Mouse (Mus musculus) cortical plate, adult 2 months (tissue): ENCODE results near the gene Dand5.

ENCODE experiments used
- CTCF ChIP-seq: fragments of 200-500 bp; IDR thresholded peaks from 2 replicates; pipeline ENCODE4 v1.5.1; 2011; ENCODE audit warnings: mild to moderate bottlenecking, control low read depth, low read length; ENCODE audit not compliant: insufficient read depth; ENCODE audit errors: extremely low read depth
- POLR2A ChIP-seq: fragments of 200-500 bp; IDR thresholded peaks from 2 replicates; pipeline ENCODE4 v1.6.1; 2011; ENCODE audit warnings: mild to moderate bottlenecking, low read length, control low read depth; ENCODE audit not compliant: insufficient read depth; ENCODE audit errors: extremely low read depth

DNA sequence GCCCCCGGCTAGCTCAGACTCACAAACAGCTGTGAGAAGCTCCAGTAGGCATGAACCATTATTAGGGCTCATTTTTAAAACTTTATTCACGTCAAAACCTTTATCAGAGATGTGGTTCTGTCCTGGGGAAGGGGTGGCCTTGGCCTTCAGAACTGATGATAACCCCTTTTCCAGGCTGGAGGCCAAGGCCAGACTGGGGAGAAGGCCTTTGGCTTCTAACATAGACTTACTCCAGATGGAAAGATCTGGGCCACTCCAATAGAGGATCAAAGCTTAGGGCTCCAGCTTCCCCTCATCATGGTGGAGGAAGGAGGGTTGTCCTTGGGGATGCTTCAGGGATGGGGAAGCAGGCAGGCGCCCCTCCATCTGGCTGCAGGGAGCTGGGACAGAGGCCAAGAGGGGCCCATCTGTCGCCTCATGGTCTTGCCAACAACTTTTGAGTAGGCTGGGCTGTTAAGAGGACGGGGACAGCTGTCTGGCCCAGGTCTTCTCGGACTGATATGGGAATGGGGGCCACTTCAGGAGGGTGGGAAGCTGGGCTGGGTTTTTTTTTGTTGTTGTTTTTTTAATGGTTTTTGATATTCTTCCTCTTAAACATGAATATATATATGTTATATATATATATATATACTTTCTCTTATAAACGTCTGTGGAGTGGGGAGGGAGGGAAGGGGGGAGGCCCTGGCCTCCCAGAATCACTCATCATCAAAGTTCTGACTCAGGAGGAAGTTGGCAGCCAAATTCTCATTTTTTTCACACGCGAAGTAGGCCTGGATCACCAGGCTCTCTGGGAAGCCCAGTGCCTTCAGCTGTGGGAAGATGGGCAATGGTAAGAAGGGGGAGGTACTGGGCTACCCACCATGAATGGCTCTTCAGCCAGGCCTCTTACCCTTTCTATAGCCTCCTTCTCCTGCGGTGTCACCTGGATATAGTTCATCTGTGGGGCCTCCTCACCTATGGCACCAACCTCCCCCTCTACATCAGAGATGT lies 12.5 kb upstream of the Dand5 start:
- TF ChIP-seq POLR2A: no peak
- TF ChIP-seq CTCF: no peak
